Mouse (Mus musculus) stomach, embryonic 15.5 days (tissue): Measurements from ENCODE around the gene Mitf. TPM values are rescaled to one million over a fixed set of nuclear protein-coding genes. Genes with fewer than 3 reads are reported as not detected.

Experiments
- polyA plus RNA-seq: library from polyadenylated mRNA; unstranded; fragments of >200 nt; fragmentation: Nextera tagmentation; extraction: Ambion mirVana; gene quantifications from 2 replicates; pipeline ENCODE4 v1.2.1, GENCODE M21; 2015

The Mitf gene
- polyA plus RNA-seq, 1 experiment from 2014 or later: 2.0 TPM

Other genes starting within 250 kb of the Mitf start
- 14.6 and 17.2 TPM in 2 replicates for gene Frmd4b, start 189.5 kb upstream of the Mitf start, polyA plus RNA-seq